ENCODE assay signal across 11 mouse cellular contexts in genomic region chr4:143300113-143300688, GRCm38 (mm10). TPM values are rescaled to one million over a fixed set of nuclear protein-coding genes. Genes with fewer than 3 reads are reported as not detected.
DNase-seq lines count a peak whose midpoint lies in the region; ATAC-seq and TF ChIP-seq lines count a peak whose summit lies in the region.
"Had no signal": no experiment of that assay in that cellular context is flagged by ENCODE, and none has a peak within 500 bp of the region (broad histone marks: within the 10 kb centered on the region; RNA-seq: fewer than 3 reads in every experiment).

No protein-coding gene starts in this region.

- no peaks in the 10 kb centered on the region for H3K36me3 ChIP-seq in heart, embryonic 13.5 days
- no peaks in the 10 kb centered on the region; the same call in 1 of the 2 replicates for H3K36me3 ChIP-seq in ES-E14 (ENCODE audit: control insufficient read depth, insufficient read depth, low read length, poor library complexity, severe bottlenecking)
- no peaks in the 10 kb centered on the region for H3K36me3 ChIP-seq in forebrain, embryonic 16.5 days (ENCODE audit: control insufficient read depth, insufficient read depth)
- H3K36me3 ChIP-seq in midbrain, embryonic 10.5 days, result no peaks in the 10 kb centered on the region

- peak overlapping the region; percentile 73 for H3K4me2 ChIP-seq in heart, embryonic 13.5 days
- H3K4me2 ChIP-seq in forebrain, embryonic 16.5 days (ENCODE audit: low read length), result peak overlapping the region; percentile 58

- H3K9ac ChIP-seq in heart, embryonic 13.5 days, result peak overlapping the region; percentile 81
- peak overlapping the region; percentile 68 for H3K9ac ChIP-seq in ES-E14 (ENCODE audit: insufficient read depth, low read depth, low read length, poor library complexity, severe bottlenecking)
- no peak overlapping the region for H3K9ac ChIP-seq in forebrain, embryonic 16.5 days (replicated peaks; ENCODE audit: low read depth, low read length)
- H3K9ac ChIP-seq: liver, embryonic 14.5 days had no signal

- WGBS in heart, embryonic 13.5 days, result 9% methylated on average over 12 of the region's 12 CpGs
- WGBS in forebrain, embryonic 16.5 days, result 9% methylated on average over 12 of the region's 12 CpGs
- 11% methylated on average over 12 of the region's 12 CpGs for WGBS in midbrain, embryonic 10.5 days

- no peak overlapping the region for H3K27ac ChIP-seq in heart, embryonic 13.5 days (replicated peaks)
- H3K27ac ChIP-seq in ES-E14 (ENCODE audit: insufficient read depth, low read depth, low read length, poor library complexity, severe bottlenecking), result no peak overlapping the region
- H3K27ac ChIP-seq in forebrain, embryonic 16.5 days (ENCODE audit: low read length), result no peak overlapping the region
- H3K27ac ChIP-seq in midbrain, embryonic 10.5 days (replicated peaks), result peak overlapping the region; percentile 90
- H3K27ac ChIP-seq in layer of hippocampus, adult 2 months, result no peak overlapping the region
- H3K27ac ChIP-seq: liver, embryonic 14.5 days had no signal

- intact Hi-C loops in heart, postnatal 25 days (cut with DNase I), result no loop called here
- intact Hi-C loops in left cerebral cortex, postnatal 25 days (cut with DNase I), result no loop called here

- peak overlapping the region; percentile 60 for H3K4me3 ChIP-seq in heart, embryonic 13.5 days
- peak overlapping the region; percentile 69 for H3K4me3 ChIP-seq in ES-E14 (ENCODE audit: insufficient read depth in 1 of 2, low read depth in 1 of 2, low read length in 2 of 2, poor library complexity in 1 of 2, severe bottlenecking in 1 of 2)
- H3K4me3 ChIP-seq in forebrain, embryonic 16.5 days (replicated peaks; ENCODE audit: low read length), result peak overlapping the region; percentile 13; the same call in 1 of the 2 replicates
- peak overlapping the region; percentile 77 for H3K4me3 ChIP-seq in midbrain, embryonic 10.5 days
- no peak overlapping the region for H3K4me3 ChIP-seq in layer of hippocampus, adult 2 months

- ATAC-seq in heart, embryonic 13.5 days (ENCODE audit: extremely low read depth, insufficient number of reproducible peaks, low FRiP score, low TSS enrichment), result no peak
- no peak for ATAC-seq in forebrain, embryonic 16.5 days

- DNase-seq in heart, postnatal 25 days (ENCODE audit: low spot score), result no peak
- DNase-seq in ES-E14 (ENCODE audit: low read depth, low spot score), result no peak
- DNase-seq in midbrain, embryonic 10.5 days (ENCODE audit: low spot score), result peak; percentile 32
- no peak for DNase-seq in layer of hippocampus, adult 2 months (ENCODE audit: low spot score in 2 of 2)
- DNase-seq in layer of hippocampus, postnatal 10 days (ENCODE audit: low spot score in 2 of 2), result no peak
- no peak for DNase-seq in left cerebral cortex, postnatal 25 days (ENCODE audit: low spot score in 2 of 2)
- DNase-seq: thymus, adult 2 months had no signal

- no peak for TF ChIP-seq CTCF in layer of hippocampus, adult 2 months (conservative IDR thresholded peaks at IDR 0.05)

- peaks cover 39% of the 10 kb centered on the region for H3K4me1 ChIP-seq in heart, embryonic 13.5 days
- peaks cover 16 to 47% of the 10 kb centered on the region in 2 experiments; a peak in 3 of 4 replicates for H3K4me1 ChIP-seq in ES-E14 (ENCODE audit: control insufficient read depth in 2 of 2, insufficient read depth in 2 of 2, low read length in 2 of 2, poor library complexity in 1 of 2)
- peaks cover 30% of the 10 kb centered on the region for H3K4me1 ChIP-seq in forebrain, embryonic 16.5 days (replicated peaks; ENCODE audit: control insufficient read depth, insufficient read depth, low read length)
- peaks cover 70% of the 10 kb centered on the region for H3K4me1 ChIP-seq in midbrain, embryonic 10.5 days

- no peaks in the 10 kb centered on the region for H3K9me3 ChIP-seq in heart, embryonic 13.5 days
- no peaks in the 10 kb centered on the region for H3K9me3 ChIP-seq in ES-E14 (ENCODE audit: control insufficient read depth, insufficient read depth, low read depth, low read length)
- no peaks in the 10 kb centered on the region for H3K9me3 ChIP-seq in forebrain, embryonic 16.5 days (ENCODE audit: control insufficient read depth, low read length)
- H3K9me3 ChIP-seq in midbrain, embryonic 10.5 days (replicated peaks), result no peaks in the 10 kb centered on the region

- in situ Hi-C loops in ES-E14 (cut with MboI; ENCODE audit: low sequenced_read_pairs in 2 of 2, unreplicated experiment in 2 of 2), result no loop called here

- peaks cover 37% of the 10 kb centered on the region for H3K27me3 ChIP-seq in heart, embryonic 13.5 days (replicated peaks)
- H3K27me3 ChIP-seq in forebrain, embryonic 16.5 days (replicated peaks; ENCODE audit: control insufficient read depth, insufficient read depth, low read length), result no peaks in the 10 kb centered on the region
- H3K27me3 ChIP-seq in midbrain, embryonic 10.5 days (ENCODE audit: low read depth, poor library complexity, severe bottlenecking), result peaks cover 31% of the 10 kb centered on the region

TF ChIP-seq in ES-E14, 5 proteins besides CTCF, POLR2A, EP300 and RAD21:
- TF ChIP-seq ZC3H11A (IDR thresholded peaks at IDR 0.05; ENCODE audit: borderline replicate concordance, low read depth, low read length) (no peak), CHD2 (IDR thresholded peaks at IDR 0.05; ENCODE audit: low read depth, low read length) (no peak), HCFC1 (IDR thresholded peaks at IDR 0.05; ENCODE audit: borderline replicate concordance, insufficient read depth, low read length) (no peak), MAFK (IDR thresholded peaks at IDR 0.05; ENCODE audit: insufficient read depth, low read depth, low read length) (no peak), ZNF384 (IDR thresholded peaks at IDR 0.05; ENCODE audit: low read depth, low read length) (no peak)

RNA-seq across cellular contexts. Expression of gene Pdpn, which starts 0.8 kb away (rescaled TPM):
- 25.4 and 28.0 TPM in 2 replicates for polyA plus RNA-seq in heart, embryonic 13.5 days (2015; fragmentation: Nextera tagmentation; extraction: Ambion mirVana)
- 1 to 10 TPM; 7.8 to 8.3 TPM for total RNA-seq in heart, postnatal 25 days (2021)
- 21.7 and 27.4 TPM in 2 replicates for total RNA-seq in ES-E14 (2012; rRNA removed)
- 41.3 and 53.3 TPM in 2 replicates for polyA plus RNA-seq in forebrain, embryonic 16.5 days (2015; fragmentation: Nextera tagmentation; extraction: Ambion mirVana)
- 79.5 and 108 TPM in 2 replicates for polyA plus RNA-seq in midbrain, embryonic 10.5 days (2016; fragmentation: Nextera tagmentation; extraction: Ambion mirVana)
- total RNA-seq in layer of hippocampus, adult 2 months (2021), result 10 to 100 TPM; 19.5 to 19.6 TPM
- 10 to 100 TPM; 16.0 to 18.3 TPM for total RNA-seq in layer of hippocampus, postnatal 10 days (2021)
- total RNA-seq in left cerebral cortex, postnatal 25 days (2021), result 10 to 100 TPM; 14.7 to 15.9 TPM
- total RNA-seq: common myeloid progenitor, adult 5-6 weeks had no signal

RNA-seq across cellular contexts. Expression of gene Lrrc38, which starts 49.4 kb away (rescaled TPM):
- polyA plus RNA-seq in heart, embryonic 13.5 days (2015; fragmentation: Nextera tagmentation; extraction: Ambion mirVana), result 0.17 and 0.40 TPM in 2 replicates
- total RNA-seq in heart, postnatal 25 days (2021), result under 1 TPM; 0.21 to 0.22 TPM
- total RNA-seq in ES-E14 (2012; rRNA removed), result 0.22 and 0.32 TPM in 2 replicates
- 0.09 and 0.17 TPM in 2 replicates for polyA plus RNA-seq in forebrain, embryonic 16.5 days (2015; fragmentation: Nextera tagmentation; extraction: Ambion mirVana)
- 0.06 and 0.35 TPM in 2 replicates for polyA plus RNA-seq in midbrain, embryonic 10.5 days (2016; fragmentation: Nextera tagmentation; extraction: Ambion mirVana)
- total RNA-seq in layer of hippocampus, adult 2 months (2021), result 1 to 10 TPM in 1 of 2 experiments, under 1 TPM in 1; 0.82 to 1.4 TPM
- 1 to 10 TPM in 1 of 2 experiments, under 1 TPM in 1; 0.78 to 1.0 TPM for total RNA-seq in layer of hippocampus, postnatal 10 days (2021)
- 1 to 10 TPM; 1.9 to 2.3 TPM for total RNA-seq in left cerebral cortex, postnatal 25 days (2021)
- total RNA-seq: common myeloid progenitor, adult 5-6 weeks had no signal
- polyA plus RNA-seq: liver, embryonic 14.5 days had no signal
